Mouse (Mus musculus): ENCODE measurements around the gene Klf15. TPM values are rescaled to one million over a fixed set of nuclear protein-coding genes. Genes with fewer than 3 reads are reported as not detected.

Gene Klf15
- polyA plus RNA-seq, 1 experiment from 2014 or later = 45.6 TPM

DNA sequence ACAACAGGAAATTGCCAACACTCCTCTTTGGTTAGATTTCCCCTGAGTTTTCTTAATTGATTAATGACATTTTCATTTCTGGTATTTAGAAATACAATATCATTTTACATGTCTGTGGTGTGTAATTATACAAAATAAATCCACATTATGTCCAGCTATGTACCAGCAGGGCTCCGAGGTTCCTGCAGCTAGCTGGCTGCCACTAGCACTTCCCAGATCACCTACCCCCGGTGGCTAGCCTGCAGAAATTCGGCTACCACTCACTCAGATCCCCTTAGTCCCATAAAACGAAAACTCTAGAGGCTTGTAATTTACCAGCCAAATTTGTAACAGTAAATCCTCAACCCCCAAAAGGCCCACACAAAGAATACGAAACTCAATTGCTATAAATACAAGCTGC lies 57.0 kb downstream of the Klf15 start:
- ATAC-seq (no peak), DNase-seq (no peak)
- Histone ChIP-seq H3K27ac (ENCODE audit: low read depth) (no peak overlapping the region), H3K4me2 (ENCODE audit: low read depth, low read length) (no peak overlapping the region), H3K4me3 (ENCODE audit: low read depth, low read length) (no peak overlapping the region), H3K4me1 (ENCODE audit: insufficient read depth) (peaks cover 5% of the 10 kb centered on the region; the same call in 1 of the 2 replicates), H3K27me3 (ENCODE audit: insufficient read depth, low read length) (no peaks in the 10 kb centered on the region), H3K9ac (replicated peaks) (no peak overlapping the region), H3K9me3 (ENCODE audit: low read length) (no peaks in the 10 kb centered on the region), H3K36me3 (replicated peaks; ENCODE audit: insufficient read depth, low read length) (no peaks in the 10 kb centered on the region)
- 51% methylated on average over 5 of the region's 5 CpGs for WGBS (ENCODE audit: insufficient replicate concordance)
- TF ChIP-seq EP300 (IDR thresholded peaks at IDR 0.05; ENCODE audit: low read depth) (no peak), CTCF (IDR thresholded peaks at IDR 0.05; ENCODE audit: low read depth) (no peak)

Other genes with a start within 250 kb of the Klf15 start
- not detected in 2 replicates for gene Vmn1r53, start 238.1 kb upstream of the Klf15 start, polyA plus RNA-seq (2015; fragmentation: Nextera tagmentation; extraction: Ambion mirVana)
- gene Vmn1r54, start 216.3 kb upstream of the Klf15 start, polyA plus RNA-seq (2015; fragmentation: Nextera tagmentation; extraction: Ambion mirVana) = not detected in 2 replicates
- gene BC048671, start 161.4 kb upstream of the Klf15 start, polyA plus RNA-seq (2015; fragmentation: Nextera tagmentation; extraction: Ambion mirVana) = not detected in 2 replicates
- gene Chst13, start 137.4 kb upstream of the Klf15 start, polyA plus RNA-seq (2015; fragmentation: Nextera tagmentation; extraction: Ambion mirVana) = 10.3 and 14.0 TPM in 2 replicates
- gene Uroc1, start 129.3 kb upstream of the Klf15 start, polyA plus RNA-seq (2015; fragmentation: Nextera tagmentation; extraction: Ambion mirVana) = 48.6 and 51.0 TPM in 2 replicates
- gene Zxdc, start 93.1 kb upstream of the Klf15 start, polyA plus RNA-seq (2015; fragmentation: Nextera tagmentation; extraction: Ambion mirVana) = 2.1 and 2.8 TPM in 2 replicates
- 0.06 TPM in 1 of 2 replicates, not detected in the other for gene Cfap100, start 33.8 kb upstream of the Klf15 start, polyA plus RNA-seq (2015; fragmentation: Nextera tagmentation; extraction: Ambion mirVana)
- 104 and 114 TPM in 2 replicates for gene Aldh1l1, start 23.9 kb downstream of the Klf15 start, polyA plus RNA-seq (2015; fragmentation: Nextera tagmentation; extraction: Ambion mirVana)
- gene Slc41a3, start 142.1 kb downstream of the Klf15 start, polyA plus RNA-seq (2015; fragmentation: Nextera tagmentation; extraction: Ambion mirVana) = 23.2 and 23.4 TPM in 2 replicates

Measured in liver, postnatal 0 days (tissue).